Mouse (Mus musculus): ENCODE data around the gene Zfp706. TPM values are rescaled to one million over a fixed set of nuclear protein-coding genes. Genes with fewer than 3 reads are reported as not detected.

Gene Zfp706
- 495 and 501 TPM in 2 replicates for polyA plus RNA-seq (2015; fragmentation: Nextera tagmentation; extraction: Ambion mirVana)

DNA sequence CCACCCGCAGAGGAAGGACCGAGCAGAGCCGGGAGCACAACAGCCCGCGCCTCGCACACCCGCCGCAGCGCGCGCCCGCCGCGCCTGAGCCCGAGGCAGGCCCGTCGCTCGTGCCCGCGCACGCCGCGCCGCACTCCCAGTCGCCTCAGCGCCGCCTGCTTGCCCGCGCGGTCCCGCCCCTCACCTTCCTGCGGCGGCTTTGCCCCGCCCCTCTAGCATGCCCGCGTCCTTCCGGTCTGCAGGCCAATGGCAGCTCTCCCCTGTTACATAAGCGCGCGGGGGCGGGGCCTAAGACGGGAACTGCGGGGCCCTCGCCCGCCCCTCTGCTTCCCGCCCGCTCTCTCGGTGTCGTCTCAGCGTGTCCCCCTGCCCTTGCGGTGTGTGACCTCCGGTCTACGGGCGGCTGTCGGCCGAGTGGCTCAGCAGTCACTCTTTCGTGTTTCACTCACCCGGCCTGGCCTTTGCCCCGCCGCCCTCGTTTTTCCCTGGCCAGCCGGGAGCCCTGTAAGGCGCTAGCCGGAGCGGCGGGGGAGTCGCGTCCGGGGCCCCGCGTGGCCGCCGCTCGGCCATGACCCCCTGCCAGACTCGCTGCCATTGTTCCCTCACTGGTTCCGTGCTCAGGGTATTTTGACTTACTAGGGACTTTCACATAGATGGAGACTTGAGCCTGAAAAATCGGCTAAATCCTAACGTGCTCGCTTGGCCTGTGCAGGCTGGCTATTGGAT is at the start of gene Zfp706:
Gene Zfp706 (minus strand): TSS at position 541 of the 726 bp plus-strand sequence.
- Histone ChIP-seq H3K9ac (ENCODE audit: low read depth, low read length) (peak within 1 kb of the TSS; percentile 96), H3K9me3 (replicated peaks; ENCODE audit: control insufficient read depth, low read length, poor library complexity, severe bottlenecking) (no peaks in the 10 kb centered on the region), H3K36me3 (ENCODE audit: control insufficient read depth, insufficient read depth, low read length) (no peaks in the 10 kb centered on the region; the same call in 1 of the 2 replicates), H3K4me3 (ENCODE audit: low read depth, low read length) (peak within 1 kb of the TSS; percentile 94), H3K4me2 (ENCODE audit: low read length) (peak within 1 kb of the TSS; percentile 82), H3K4me1 (ENCODE audit: control insufficient read depth, insufficient read depth, low read length) (peaks cover 22% of the 10 kb centered on the region), H3K27me3 (ENCODE audit: control insufficient read depth, insufficient read depth, low read depth, low read length) (no peaks in the 10 kb centered on the region), H3K27ac (ENCODE audit: low read length) (peak within 1 kb of the TSS; percentile 97)
- peak; percentile 99 for ATAC-seq
- WGBS = under 1% methylated on average over 58 of the region's 79 CpGs

DNA sequence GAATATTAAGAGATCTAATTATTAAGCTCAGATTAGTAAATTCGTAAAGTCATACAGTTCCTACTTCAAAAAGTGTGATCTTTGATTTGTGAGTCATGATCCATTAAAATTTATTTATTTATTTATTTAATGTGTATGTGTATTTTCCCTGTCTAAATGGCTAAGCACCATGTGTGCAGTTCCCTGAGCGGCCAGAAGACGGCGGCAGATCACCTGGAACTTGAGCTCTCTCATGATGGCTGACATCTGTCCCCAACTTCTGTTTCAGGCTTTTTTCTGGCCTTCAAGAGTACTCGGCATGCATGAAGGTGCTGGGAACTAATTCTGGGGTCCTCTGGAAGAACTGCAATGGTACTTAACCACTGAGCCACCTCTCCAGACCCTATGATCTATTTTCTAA is 47.0 kb upstream of the Zfp706 start:
- H3K36me3 ChIP-seq (ENCODE audit: control insufficient read depth, insufficient read depth, low read length) = no peaks in the 10 kb centered on the region

DNA sequence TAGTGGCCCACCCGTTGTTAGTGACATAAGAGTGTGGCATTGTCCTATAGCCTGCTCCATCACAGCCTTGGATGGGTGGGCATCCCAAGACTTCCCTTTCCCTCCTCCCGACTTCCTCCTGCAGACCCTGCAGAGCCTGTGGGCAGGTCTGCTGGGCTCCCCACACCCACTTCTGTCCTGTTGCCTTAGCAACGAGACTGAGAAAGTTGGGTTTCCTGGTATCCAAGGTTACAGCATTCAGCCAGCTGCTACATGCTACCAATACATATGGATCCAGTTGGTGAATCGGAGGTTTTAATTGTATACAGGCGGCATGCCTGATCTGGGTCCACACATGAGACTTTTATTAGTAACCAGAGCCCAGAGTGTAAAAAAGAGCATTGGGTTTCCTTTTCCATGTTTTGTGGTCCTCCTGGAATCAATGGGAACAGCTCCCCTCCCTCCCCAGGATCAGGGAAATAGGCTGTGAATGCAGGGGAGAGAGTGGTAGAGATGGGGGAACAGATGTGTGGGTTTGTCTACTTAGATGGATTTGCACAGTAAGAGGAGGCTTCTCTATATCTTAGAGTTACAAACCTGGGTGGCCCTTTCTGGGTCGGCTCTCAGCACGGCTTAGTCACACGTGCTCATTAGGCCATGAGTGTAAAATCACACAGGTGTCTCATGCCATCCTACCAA is 45.7 kb upstream of the Zfp706 start:
- Histone ChIP-seq H3K4me2 (ENCODE audit: low read length) (peak overlapping the region; percentile 33), H3K4me3 (ENCODE audit: low read depth, low read length) (no peak overlapping the region), H3K4me1 (ENCODE audit: control insufficient read depth, insufficient read depth, low read length) (peaks cover 17% of the 10 kb centered on the region), H3K27ac (ENCODE audit: low read length) (peak overlapping the region; percentile 85), H3K9me3 (replicated peaks; ENCODE audit: control insufficient read depth, low read length, poor library complexity, severe bottlenecking) (no peaks in the 10 kb centered on the region), H3K9ac (ENCODE audit: low read depth, low read length) (no peak overlapping the region), H3K27me3 (ENCODE audit: control insufficient read depth, insufficient read depth, low read depth, low read length) (no peaks in the 10 kb centered on the region), H3K36me3 (ENCODE audit: control insufficient read depth, insufficient read depth, low read length) (no peaks in the 10 kb centered on the region)
- peak; percentile 95 for ATAC-seq
- 32% methylated on average over 8 of the region's 8 CpGs for WGBS

More for the DNA sequence above, 47.0 kb upstream of the Zfp706 start:
- 92% methylated on average over 5 of the region's 5 CpGs for WGBS
- no peak overlapping the region for H3K4me3 ChIP-seq (ENCODE audit: low read depth, low read length)
- no peak overlapping the region for H3K4me2 ChIP-seq (ENCODE audit: low read length)
- no peaks in the 10 kb centered on the region for H3K27me3 ChIP-seq (ENCODE audit: control insufficient read depth, insufficient read depth, low read depth, low read length)
- H3K9me3 ChIP-seq (replicated peaks; ENCODE audit: control insufficient read depth, low read length, poor library complexity, severe bottlenecking) = no peaks in the 10 kb centered on the region
- no peak overlapping the region for H3K27ac ChIP-seq (ENCODE audit: low read length)
- H3K9ac ChIP-seq (ENCODE audit: low read depth, low read length) = no peak overlapping the region
- H3K4me1 ChIP-seq (ENCODE audit: control insufficient read depth, insufficient read depth, low read length) = peaks cover 17% of the 10 kb centered on the region
- no peak for ATAC-seq

DNA sequence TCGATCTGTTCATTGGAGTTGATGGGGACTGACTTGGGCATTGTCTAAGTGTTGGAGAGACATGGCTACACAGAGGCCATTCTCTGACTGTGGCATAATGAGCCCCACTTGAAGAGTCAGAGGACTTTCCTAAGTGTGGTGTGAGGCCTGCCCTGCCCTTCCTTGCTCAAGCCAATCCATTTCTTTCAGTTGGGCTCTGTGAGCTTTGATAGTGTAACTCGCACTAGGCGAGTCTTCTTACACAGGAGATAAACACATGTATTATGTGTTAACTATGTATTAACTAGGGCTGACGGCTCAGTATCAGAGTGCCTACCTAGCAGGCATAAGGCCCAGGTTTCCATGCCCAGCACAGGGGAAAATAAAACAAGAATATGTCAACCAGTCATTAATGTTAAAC is 39.8 kb upstream of the Zfp706 start:
- no peak overlapping the region for H3K27ac ChIP-seq (ENCODE audit: low read length)
- H3K36me3 ChIP-seq (ENCODE audit: control insufficient read depth, insufficient read depth, low read length) = no peaks in the 10 kb centered on the region
- H3K9ac ChIP-seq (ENCODE audit: low read depth, low read length) = no peak overlapping the region
- no peaks in the 10 kb centered on the region for H3K9me3 ChIP-seq (replicated peaks; ENCODE audit: control insufficient read depth, low read length, poor library complexity, severe bottlenecking)
- 92% methylated on average over 4 of the region's 4 CpGs for WGBS
- ATAC-seq = no peak
- peaks cover 2% of the 10 kb centered on the region; the same call in 1 of the 2 replicates for H3K4me1 ChIP-seq (ENCODE audit: control insufficient read depth, insufficient read depth, low read length)
- no peaks in the 10 kb centered on the region for H3K27me3 ChIP-seq (ENCODE audit: control insufficient read depth, insufficient read depth, low read depth, low read length)
- H3K4me2 ChIP-seq (ENCODE audit: low read length) = no peak overlapping the region
- no peak overlapping the region for H3K4me3 ChIP-seq (ENCODE audit: low read depth, low read length)

DNA sequence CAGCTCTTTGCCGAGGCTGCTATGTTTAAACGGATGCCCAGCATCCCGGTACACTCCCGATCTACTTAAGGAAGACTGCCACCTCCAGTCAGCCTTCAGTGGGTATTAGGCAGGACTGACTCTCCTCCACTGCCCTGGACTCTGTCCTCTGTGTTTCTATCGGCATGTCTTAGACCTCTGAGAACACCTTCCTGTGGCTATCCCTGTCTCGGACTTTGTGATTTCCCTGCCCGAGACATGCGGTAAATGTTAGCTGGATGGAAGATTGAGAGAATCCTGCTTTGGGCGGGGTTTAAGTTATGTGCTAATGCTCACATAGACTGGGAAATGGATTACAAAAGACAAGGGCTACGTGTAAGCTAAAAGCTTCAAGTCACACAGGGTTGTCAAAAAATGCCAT is 39.0 kb upstream of the Zfp706 start:
- H3K4me3 ChIP-seq (ENCODE audit: low read depth, low read length) = no peak overlapping the region
- no peak overlapping the region for H3K9ac ChIP-seq (ENCODE audit: low read depth, low read length)
- no peak overlapping the region for H3K27ac ChIP-seq (ENCODE audit: low read length)
- no peak overlapping the region for H3K4me2 ChIP-seq (ENCODE audit: low read length)
- 91% methylated on average over 10 of the region's 10 CpGs for WGBS
- H3K27me3 ChIP-seq (ENCODE audit: control insufficient read depth, insufficient read depth, low read depth, low read length) = no peaks in the 10 kb centered on the region
- 0 out of 2 replicates have a peak, but pooled peaks cover 2% of the 10 kb centered on the region for H3K4me1 ChIP-seq (ENCODE audit: control insufficient read depth, insufficient read depth, low read length)
- H3K36me3 ChIP-seq (ENCODE audit: control insufficient read depth, insufficient read depth, low read length) = no peaks in the 10 kb centered on the region
- no peak for ATAC-seq
- H3K9me3 ChIP-seq (replicated peaks; ENCODE audit: control insufficient read depth, low read length, poor library complexity, severe bottlenecking) = no peaks in the 10 kb centered on the region

GRCm38 (mm10) chr15:37046131-37046530 is 38.6 kb upstream of the Zfp706 start:
- no peak overlapping the region for H3K9ac ChIP-seq (ENCODE audit: low read depth, low read length)
- ATAC-seq = no peak
- 0 out of 2 replicates have a peak, but pooled peaks cover 2% of the 10 kb centered on the region for H3K4me1 ChIP-seq (ENCODE audit: control insufficient read depth, insufficient read depth, low read length)
- H3K4me2 ChIP-seq (ENCODE audit: low read length) = no peak overlapping the region
- no peaks in the 10 kb centered on the region for H3K36me3 ChIP-seq (ENCODE audit: control insufficient read depth, insufficient read depth, low read length)
- no peaks in the 10 kb centered on the region for H3K9me3 ChIP-seq (replicated peaks; ENCODE audit: control insufficient read depth, low read length, poor library complexity, severe bottlenecking)
- no peak overlapping the region for H3K27ac ChIP-seq (ENCODE audit: low read length)
- 80% methylated on average over 7 of the region's 7 CpGs for WGBS
- no peaks in the 10 kb centered on the region for H3K27me3 ChIP-seq (ENCODE audit: control insufficient read depth, insufficient read depth, low read depth, low read length)
- H3K4me3 ChIP-seq (ENCODE audit: low read depth, low read length) = no peak overlapping the region

DNA sequence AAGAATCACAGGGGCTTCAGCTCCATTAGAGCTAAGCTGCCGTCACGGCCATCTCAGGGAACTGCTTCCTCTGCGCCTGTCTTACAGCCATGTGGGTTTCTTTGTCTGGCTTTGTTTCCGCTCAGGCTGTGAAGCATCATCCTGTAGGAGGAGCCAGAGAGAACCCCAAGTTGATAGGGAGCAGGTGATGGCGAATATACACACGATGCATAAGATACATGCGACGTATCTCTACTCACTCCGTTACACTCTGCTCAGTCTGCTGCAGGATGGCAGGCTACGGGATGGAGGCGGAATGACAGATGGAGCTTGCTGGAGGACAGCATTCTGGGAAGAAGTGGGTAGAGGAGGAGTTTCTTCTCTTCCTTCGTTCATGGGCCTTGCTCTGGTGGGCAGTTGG is 37.9 kb upstream of the Zfp706 start:
- H3K4me1 ChIP-seq (ENCODE audit: control insufficient read depth, insufficient read depth, low read length) = 0 out of 2 replicates have a peak, but pooled peaks cover 2% of the 10 kb centered on the region
- no peaks in the 10 kb centered on the region for H3K27me3 ChIP-seq (ENCODE audit: control insufficient read depth, insufficient read depth, low read depth, low read length)
- H3K9ac ChIP-seq (ENCODE audit: low read depth, low read length) = no peak overlapping the region
- no peaks in the 10 kb centered on the region for H3K36me3 ChIP-seq (ENCODE audit: control insufficient read depth, insufficient read depth, low read length)
- 77% methylated on average over 12 of the region's 12 CpGs for WGBS
- no peak overlapping the region for H3K4me2 ChIP-seq (ENCODE audit: low read length)
- no peak overlapping the region for H3K27ac ChIP-seq (ENCODE audit: low read length)
- H3K4me3 ChIP-seq (ENCODE audit: low read depth, low read length) = no peak overlapping the region
- no peaks in the 10 kb centered on the region for H3K9me3 ChIP-seq (replicated peaks; ENCODE audit: control insufficient read depth, low read length, poor library complexity, severe bottlenecking)
- ATAC-seq = no peak

GRCm38 (mm10) chr15:37042559-37042958 is 35.0 kb upstream of the Zfp706 start:
- Histone ChIP-seq H3K36me3 (ENCODE audit: control insufficient read depth, insufficient read depth, low read length) (no peaks in the 10 kb centered on the region), H3K9ac (ENCODE audit: low read depth, low read length) (0 out of 2 replicates have a peak overlapping the region, but pooled peaks have one; percentile 28), H3K4me1 (ENCODE audit: control insufficient read depth, insufficient read depth, low read length) (0 out of 2 replicates have a peak, but pooled peaks cover 2% of the 10 kb centered on the region), H3K27ac (ENCODE audit: low read length) (no peak overlapping the region), H3K27me3 (ENCODE audit: control insufficient read depth, insufficient read depth, low read depth, low read length) (no peaks in the 10 kb centered on the region), H3K4me2 (ENCODE audit: low read length) (no peak overlapping the region), H3K4me3 (ENCODE audit: low read depth, low read length) (no peak overlapping the region), H3K9me3 (replicated peaks; ENCODE audit: control insufficient read depth, low read length, poor library complexity, severe bottlenecking) (no peaks in the 10 kb centered on the region)
- ATAC-seq = 0 out of 2 replicates have a peak, but pooled peaks have one; percentile 30
- 44% methylated on average over 5 of the region's 5 CpGs for WGBS

DNA sequence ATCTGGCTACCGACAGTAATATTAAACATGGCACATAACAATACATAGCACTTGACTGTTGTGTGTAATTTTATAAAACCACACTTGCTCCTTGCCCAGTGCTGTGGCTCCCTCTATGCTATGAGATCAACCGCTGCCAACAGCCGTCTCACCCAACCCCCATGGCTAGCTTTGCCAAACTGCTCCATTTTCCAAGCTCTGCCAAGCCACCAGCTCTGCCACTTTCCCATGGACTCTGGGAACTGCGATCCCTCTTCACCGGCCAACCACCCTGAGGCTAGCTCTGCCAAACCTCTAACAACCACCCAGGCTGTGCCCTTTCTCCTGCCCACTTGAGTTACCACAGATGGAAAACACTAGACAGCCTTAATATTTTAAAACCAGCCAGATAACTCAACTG is 33.6 kb upstream of the Zfp706 start:
- ATAC-seq = no peak

More for the DNA sequence above, 33.6 kb upstream of the Zfp706 start:
- H3K27me3 ChIP-seq (ENCODE audit: control insufficient read depth, insufficient read depth, low read depth, low read length) = no peaks in the 10 kb centered on the region
- H3K4me2 ChIP-seq (ENCODE audit: low read length) = no peak overlapping the region
- H3K9me3 ChIP-seq (replicated peaks; ENCODE audit: control insufficient read depth, low read length, poor library complexity, severe bottlenecking) = no peaks in the 10 kb centered on the region
- WGBS = 86% methylated on average over 5 of the region's 5 CpGs
- H3K4me3 ChIP-seq (ENCODE audit: low read depth, low read length) = no peak overlapping the region
- H3K36me3 ChIP-seq (ENCODE audit: control insufficient read depth, insufficient read depth, low read length) = no peaks in the 10 kb centered on the region
- no peak overlapping the region for H3K27ac ChIP-seq (ENCODE audit: low read length)
- H3K9ac ChIP-seq (ENCODE audit: low read depth, low read length) = no peak overlapping the region
- H3K4me1 ChIP-seq (ENCODE audit: control insufficient read depth, insufficient read depth, low read length) = peaks cover 10% of the 10 kb centered on the region

Data from midbrain, embryonic 16.5 days (tissue).